Mouse (Mus musculus) thymus, postnatal 36 days (tissue): ENCODE measurements around the gene Zbtb16.
A peak's percentile ranks its signal among the peaks of the same experiment; 100 is the strongest.

Experiments
- DNase-seq, 2 experiments: peaks; one replicate each; pipeline ENCODE4 v3.0.0; 2022; ENCODE audit warnings: mixed read lengths in 2 of 2

Zbtb16 gene

GRCm38 (mm10) chr9:48661225-48662023 is 174.6 kb downstream of the Zbtb16 start:
- DNase-seq, result no peak

- DNase-seq, result no peak
These were observed 180.4 kb downstream of the Zbtb16 start for GRCm38 (mm10) chr9:48655525-48656169.

DNA sequence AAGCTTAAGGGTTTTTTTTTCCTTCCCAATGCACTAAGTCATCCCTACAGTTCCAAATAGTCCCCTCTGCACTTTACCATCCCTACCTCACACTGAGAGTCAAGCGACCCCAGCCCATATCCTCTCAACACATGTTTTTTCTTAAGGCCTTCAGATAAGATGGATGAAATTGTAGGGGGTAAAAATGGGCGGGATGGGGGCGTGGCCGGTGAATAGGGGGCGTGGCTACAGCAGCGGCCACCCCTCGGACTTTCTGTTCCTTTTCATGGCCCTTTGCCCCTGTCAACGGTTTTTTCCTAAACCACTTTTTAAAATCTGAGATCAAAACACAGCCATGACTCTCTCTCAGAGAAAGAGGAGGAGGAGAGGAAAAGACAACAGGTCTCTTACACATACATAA is 181.3 kb downstream of the Zbtb16 start:
- no peak for DNase-seq

DNA sequence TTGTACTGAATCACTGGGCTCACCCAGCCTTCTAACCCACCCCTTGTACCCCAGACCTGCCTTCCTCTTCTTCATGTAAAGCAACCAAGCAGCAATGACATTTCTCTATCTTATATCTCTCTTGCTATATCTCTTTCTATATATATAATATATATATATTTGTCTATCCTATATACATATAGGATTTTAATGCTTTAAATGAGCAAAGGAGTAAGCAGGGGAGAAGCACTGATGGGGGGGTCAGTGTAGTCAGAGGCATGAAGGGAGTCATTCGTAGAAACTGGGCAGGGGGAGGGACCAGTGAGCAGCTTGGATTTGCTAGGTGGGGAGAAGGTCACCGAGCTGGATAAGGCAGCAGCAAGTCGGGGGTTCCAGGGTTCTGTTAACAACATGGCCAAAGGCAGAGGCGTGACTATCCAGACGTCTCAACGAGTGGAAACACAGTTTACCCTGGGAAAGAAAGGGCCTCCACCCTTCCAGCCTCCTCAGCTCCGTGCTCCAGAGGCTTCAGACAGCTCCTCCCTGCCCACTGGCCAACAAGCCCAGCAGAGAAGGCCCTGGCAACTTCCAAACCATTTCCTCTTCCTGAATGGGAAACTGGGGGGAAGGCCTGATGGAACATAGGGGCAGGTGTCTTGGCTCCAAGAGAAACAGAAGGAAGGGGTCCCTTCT is 182.5 kb downstream of the Zbtb16 start:
- DNase-seq, result no peak

DNA sequence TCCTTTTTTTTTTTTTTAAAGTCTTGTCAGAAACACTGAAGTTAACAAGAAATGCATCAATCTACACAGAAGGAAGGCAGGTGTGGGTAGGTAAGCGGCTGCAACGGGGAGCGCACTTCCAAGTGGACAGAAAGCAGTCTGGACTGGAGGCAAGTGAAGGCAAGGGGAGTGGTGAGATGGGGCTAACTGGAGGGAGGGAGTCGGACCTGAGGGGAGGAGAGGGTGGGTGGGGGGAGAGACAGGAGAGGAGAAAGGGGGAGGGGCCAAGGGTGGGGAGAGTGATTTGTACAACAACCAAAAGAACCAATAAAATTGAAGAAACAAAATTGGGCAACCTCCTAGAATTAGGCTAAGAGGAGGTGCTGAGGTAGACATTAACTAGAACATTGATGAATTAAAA is 184.0 kb downstream of the Zbtb16 start:
- no peak for DNase-seq

DNA sequence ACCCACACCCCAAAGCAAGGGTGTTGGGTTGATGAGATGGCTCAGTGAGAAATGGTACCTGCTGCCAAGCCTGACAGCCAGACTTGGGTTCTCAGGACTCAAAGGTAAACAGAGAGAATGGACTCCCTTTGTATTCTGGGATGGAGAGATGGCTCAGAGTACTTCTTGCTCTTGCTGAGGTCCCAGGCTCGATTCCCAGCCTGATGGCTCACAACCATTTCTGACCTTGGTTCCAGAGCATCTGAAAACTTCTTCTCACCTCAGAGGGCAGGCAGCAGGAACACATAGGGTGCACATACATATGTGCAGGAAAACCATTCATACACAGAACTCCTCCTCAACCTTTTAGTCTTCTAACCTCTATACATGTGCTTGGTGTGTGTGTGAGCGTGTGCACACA is 185.2 kb downstream of the Zbtb16 start:
- DNase-seq, result no peak

DNA sequence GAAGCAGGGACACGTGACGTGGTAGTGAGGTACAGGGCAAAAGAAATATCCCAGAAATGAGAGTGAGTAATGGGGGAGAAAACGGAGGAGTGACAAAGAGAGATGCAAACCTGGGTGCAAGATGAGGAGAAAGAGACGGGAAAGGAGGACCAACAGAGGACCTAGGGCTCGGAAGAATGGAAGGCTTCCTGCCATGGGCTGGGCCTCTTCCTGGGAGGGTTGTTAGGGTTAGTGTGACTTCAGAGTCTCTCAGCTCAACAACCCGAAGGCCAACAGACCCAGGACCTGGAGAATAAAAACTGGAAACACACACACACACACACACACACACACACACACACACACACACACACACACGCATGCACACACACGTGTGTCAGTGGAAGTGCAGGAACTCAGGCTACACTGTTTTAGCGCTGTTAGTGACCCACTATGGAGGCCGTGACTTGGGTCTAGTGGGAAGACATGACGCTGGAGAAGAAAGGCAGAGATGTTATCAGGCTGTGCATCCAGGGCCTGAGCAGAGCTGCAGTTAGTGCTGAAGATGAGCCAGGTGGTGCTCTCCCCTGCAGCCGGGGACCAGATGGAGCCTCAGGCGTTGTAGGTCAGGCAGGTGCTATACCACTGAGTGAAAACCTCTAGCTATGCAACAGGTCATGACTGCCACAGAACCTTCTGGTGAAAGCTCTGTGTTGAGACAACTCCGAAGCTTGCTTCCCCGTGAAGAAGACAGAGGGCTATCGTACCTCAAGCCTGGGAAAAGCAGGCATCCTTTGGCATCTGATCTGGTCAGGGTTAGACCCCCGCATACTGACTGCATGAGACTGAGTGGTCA is 186.0 kb downstream of the Zbtb16 start:
- peak in 1 of 2 experiments; percentile 56 for DNase-seq

DNA sequence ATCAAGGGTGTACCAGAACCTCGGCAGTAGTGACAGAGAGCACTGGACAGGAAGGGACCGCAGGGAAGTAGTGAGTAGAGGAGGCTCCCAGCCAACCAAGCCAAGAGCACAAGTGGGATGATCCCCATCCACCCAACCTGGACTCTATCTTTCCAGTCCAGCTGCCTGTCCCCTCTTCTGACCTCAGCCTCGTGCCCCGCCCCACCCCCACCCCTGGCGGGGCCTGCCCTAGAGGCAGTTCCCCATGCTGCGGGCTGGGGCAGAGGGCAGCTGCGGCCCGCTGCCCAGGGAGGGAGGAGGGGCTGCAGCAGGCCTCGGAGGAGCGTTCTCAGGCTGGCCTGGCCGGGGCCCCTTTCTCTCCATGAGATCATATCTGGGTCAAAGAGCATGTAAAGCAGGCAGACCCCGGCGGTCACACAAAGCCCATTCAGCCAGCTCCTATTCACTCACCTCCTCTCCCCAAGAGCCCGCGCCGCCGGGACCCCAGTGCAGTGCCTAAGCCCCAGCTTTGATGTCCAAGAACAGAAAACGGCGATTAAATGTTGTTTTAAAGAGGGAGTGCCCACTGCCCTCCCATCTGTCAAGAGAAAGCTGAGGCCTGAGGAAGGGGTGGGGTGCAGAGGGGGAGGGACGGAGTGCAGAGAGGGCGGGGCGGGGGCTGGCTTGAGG is 186.8 kb downstream of the Zbtb16 start:
- DNase-seq, result no peak

DNA sequence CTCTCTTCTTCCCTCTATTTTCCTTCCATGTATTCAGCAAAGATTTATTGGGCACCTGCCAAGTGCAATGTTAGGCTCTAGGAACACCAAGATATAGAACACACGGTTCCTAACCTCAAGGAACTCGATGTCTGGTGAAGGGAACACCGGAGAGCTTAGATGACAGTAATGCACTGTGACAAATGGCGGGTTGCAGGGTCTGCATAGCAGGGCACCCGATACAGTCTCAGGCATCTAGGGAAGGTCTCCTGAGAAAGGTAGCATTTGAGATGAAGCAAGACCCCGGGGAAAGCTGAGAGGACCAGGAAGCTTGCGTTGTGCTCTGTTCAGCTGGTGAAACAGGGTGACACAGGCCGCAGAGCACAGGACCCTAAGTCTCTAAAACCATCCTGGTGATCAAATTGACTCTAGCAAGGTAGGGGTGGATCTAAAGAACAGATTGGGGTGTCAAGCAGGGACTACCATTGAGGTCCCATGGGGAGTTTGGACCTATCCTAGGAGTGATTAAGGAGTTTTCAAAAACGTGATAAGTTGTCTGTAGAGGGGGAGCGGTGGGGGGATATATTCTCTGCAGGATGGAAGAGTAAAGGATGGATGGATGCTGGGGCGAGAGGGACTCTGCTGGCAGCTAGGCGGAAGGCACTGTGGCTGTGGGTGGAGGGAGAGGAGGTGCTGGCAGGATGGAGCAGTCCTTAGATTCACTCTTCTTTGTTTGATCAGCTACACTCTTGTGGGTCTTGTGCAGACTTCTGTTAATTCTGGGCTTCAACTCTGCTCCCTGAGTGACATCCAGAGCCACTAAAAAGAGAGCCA is 187.5 kb downstream of the Zbtb16 start:
- no peak for DNase-seq

- DNase-seq, result no peak
These were observed 188.3 kb downstream of the Zbtb16 start for GRCm38 (mm10) chr9:48647648-48648284.

- no peak for DNase-seq
These were observed 189.0 kb downstream of the Zbtb16 start for GRCm38 (mm10) chr9:48646781-48647647.

- DNase-seq, result peak; percentile 49
These were observed 189.8 kb downstream of the Zbtb16 start for GRCm38 (mm10) chr9:48646251-48646650.

DNA sequence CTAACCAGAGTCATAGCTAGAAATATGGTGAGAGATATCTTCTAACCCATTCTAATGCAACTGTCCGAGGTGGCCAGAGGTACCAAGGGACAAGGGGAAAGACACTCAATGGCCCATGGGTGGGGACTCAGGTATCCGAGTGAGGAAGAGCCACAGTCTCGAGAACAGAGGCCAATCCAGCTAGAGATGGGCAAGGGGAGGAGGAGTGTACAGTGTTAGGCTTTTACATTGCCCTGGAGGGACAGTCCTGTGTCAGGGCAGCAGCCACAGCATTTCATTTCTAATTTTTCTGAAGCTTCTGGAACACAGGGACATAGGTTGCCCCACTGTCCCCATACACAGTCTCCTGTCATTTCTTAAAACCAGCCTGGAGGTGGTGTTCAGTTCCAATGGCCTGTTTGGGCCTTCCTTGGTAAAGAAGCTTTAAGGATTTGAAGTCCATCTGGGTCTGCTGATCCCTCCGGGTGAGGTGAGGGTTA is 190.3 kb downstream of the Zbtb16 start:
- DNase-seq, result no peak

- peak in 1 of 2 experiments; percentile 17 for DNase-seq
These were observed 190.9 kb downstream of the Zbtb16 start for GRCm38 (mm10) chr9:48644926-48645647.

DNA sequence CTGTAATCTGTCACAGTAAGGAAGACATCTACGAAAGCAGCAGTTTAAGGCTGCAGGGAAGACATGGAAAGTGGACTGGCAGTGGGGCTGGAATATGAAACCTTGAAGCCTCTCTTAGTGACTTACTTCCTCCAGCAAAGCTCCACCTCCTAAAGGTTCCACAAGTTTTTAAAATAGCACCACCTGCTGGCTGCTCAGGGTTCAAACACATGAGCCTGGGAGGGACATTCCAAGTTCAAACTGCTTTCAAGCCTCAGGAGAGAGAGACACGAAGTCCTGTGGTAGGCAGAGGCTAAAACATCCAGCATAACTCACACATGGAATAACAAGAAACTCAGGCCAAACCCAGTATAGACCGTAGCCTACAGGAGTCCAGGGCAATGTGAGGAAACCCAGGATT is 191.6 kb downstream of the Zbtb16 start:
- no peak for DNase-seq

DNA sequence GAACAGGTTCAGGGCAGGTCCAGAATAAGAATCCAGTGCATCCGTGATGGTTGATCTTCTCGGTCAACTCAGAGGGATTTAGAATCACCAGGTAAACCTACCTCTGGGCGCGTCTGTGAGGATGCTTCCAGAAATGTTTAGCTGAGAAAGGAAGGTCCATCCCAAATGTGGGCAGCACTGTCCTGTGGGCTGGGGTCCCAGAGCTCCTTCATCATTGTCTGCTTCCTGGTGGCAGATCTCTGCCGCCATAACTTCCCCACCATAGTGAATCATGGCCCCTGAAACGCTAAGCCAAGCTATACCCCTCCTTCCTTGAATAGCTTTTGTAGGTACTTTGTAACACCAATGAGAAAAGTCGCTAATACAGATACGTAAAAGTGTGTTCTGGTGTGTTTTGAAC is 194.4 kb downstream of the Zbtb16 start:
- DNase-seq, result no peak

DNA sequence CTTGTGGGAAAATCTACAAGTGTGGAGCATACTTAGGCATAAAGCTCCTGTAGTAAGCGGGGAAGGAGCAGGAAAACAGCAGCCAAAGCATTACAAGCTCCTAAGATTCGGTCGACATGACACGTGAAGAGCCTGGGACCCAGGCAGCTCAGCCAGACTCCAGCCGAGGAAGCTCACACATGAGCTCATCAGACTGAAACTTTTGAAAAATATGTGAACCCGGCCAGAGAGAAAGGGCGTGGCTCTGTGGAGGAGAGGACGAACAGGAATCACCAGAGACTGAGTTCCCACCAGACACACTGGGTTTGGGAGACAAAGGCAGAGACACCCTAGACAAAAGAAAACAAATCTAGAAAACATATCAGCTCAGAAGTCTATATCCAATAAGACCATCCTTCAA is 195.1 kb downstream of the Zbtb16 start:
- DNase-seq, result no peak

DNA sequence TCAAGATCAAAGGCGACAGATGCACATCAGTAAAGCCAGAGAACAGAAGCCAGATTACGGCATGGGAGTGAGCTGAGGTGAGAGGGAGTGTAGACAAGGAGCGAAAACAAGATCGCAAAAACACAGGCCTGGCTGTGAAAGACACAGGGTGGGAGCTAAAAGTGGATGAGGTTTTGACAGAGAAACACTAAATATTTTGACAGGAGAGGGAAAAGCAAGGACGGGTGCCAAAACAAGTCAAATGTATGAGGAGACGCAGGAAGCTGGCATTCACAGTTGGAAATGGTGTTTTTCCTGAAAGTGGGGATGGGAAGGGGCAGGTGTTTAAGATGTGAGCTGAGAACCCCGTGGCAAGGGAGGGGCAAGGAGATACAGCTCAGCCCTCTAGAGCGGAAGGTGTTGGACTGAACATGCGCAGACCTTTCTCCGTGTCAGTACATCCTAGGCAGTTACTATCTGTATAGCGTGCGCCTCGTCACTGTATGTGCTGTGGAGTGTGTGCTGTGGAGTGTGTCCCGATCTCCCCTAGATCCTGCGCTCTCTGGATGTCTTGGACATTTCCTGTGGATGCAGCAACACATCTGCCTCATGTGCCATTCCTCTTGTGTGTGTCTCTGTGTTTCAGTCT is 197.7 kb downstream of the Zbtb16 start:
- no peak for DNase-seq

DNA sequence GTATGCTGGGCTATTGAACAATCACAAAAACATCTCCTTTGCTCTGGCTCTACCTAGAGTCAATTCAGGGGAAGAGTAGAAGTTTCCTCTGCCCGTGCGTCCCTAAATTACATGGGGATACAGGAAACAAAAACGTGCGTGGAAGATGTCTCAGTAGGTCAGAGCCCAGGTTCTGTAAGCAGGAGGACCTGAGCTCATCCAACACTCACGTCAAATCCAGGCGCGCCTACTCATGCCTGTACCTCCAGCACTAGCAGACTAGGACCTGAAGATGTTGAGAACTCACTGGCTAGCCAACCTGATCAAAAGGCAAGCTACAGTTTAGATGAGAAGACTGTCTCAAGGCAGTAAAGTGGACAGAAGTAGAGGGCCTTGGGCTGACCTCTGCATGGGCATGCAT is 198.9 kb downstream of the Zbtb16 start:
- DNase-seq, result no peak
